Mouse (Mus musculus) macrophage (primary cell): Measurements from ENCODE around the gene Olfr447. TPM values are rescaled to one million over a fixed set of nuclear protein-coding genes. Genes with fewer than 3 reads are reported as not detected.

Source experiments
- H3K27ac ChIP-seq: fragments of 350-480 bp; formaldehyde crosslinking; 2 replicates; pipeline ENCODE4 v1.9.0; 2021
- H3K36me3 ChIP-seq: fragments of 350-480 bp; formaldehyde crosslinking; 2 replicates; pipeline ENCODE4 v1.9.0; 2021; ENCODE audit errors: inconsistent target
- H3K4me3 ChIP-seq: fragments of 350-480 bp; formaldehyde crosslinking; 2 replicates; pipeline ENCODE4 v1.9.0; 2021; ENCODE audit errors: inconsistent target
- H3K79me2 ChIP-seq: fragments of 350-480 bp; formaldehyde crosslinking; 2 replicates; pipeline ENCODE4 v1.9.0; 2021; ENCODE audit errors: inconsistent target
- WGBS: methylation state at CpG from one replicate; pipeline ENCODE4 v1.1.7; 2026; ENCODE audit warnings: inconsistent platforms; ENCODE audit not compliant: missing documents; 5-methylcytosine and 5-hydroxymethylcytosine counted together
- polyA plus RNA-seq: library from polyadenylated mRNA; stranded (reverse); fragments of 250-400 nt; gene quantifications from 3 replicates; pipeline ENCODE4 v1.2.4, GENCODE M21; 2018; ENCODE audit warnings: inconsistent platforms
- total RNA-seq, 78 experiments: library from RNA; depleted of rRNA; stranded (reverse); fragments of 250-400 nt; gene quantifications; 1 replicate in 9 of 78; 2 replicates in 24 of 78; 3 replicates in 43 of 78; 4 replicates in 2 of 78; pipeline ENCODE4 v1.2.4; 2018; ENCODE audit warnings: inconsistent platforms in 56 of 78

The Olfr447 gene
- not detected for total RNA-seq (2018; cell fraction: chromatin; rRNA removed)
- total RNA-seq (2018; cell fraction: cytosol; rRNA removed), result not detected
- total RNA-seq (2018; cell fraction: nucleus; rRNA removed), result not detected
- polyA plus RNA-seq, result not detected in 3 replicates

DNA sequence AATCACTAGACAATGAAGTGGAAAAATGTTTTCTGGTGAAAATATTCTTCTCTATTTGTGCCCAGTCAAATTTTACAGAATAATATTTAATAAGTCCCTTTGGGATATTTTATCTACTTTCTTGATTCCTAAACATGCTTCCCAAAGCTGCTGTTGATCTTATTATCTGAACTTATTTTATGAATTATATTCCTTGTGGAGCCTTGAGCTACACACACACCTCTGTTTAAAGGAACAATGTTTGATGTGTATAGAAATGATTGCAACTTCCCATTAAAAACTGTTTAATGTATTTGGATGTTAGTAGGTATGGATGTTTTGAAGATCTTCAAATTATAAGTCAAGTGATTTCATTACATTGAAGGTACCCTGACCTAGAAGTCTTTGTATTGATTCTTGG, at the start of gene Olfr447:
Gene Olfr447, plus strand, starts transcription at position 301 of the 400 bp plus-strand sequence.
- Histone ChIP-seq H3K79me2 (no peaks in the 10 kb centered on the region), H3K27ac (no peak within 1 kb of the TSS), H3K4me3 (no peak within 1 kb of the TSS), H3K36me3 (no peaks in the 10 kb centered on the region)

DNA sequence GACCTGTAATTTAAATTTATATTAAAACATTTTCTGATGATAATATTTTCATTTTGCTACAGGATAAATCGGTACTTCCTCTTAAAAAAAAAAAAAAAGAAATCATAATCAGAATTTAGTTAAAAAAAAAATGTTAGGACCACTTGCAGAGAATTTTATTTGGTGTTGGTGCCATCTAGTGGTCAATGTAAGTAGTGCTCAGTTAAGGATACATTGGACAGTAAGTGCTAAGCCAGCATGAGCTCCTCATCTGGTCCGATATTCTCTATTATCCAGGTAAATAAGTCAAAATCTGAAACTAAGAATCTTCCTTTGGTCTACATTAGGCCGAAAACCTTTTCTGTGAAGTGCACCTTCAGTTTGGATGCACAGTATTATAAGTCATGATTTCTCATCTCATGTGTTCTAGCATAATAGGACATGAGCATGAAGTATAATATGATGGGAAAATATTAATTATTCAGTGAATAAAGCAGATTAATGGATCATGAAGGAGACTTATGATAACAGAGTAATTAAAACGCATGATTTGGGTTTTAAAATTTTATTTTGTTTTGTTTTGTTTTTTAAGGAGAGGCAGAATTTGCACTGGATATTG, 48.4 kb upstream of the Olfr447 start:
- no peaks in the 10 kb centered on the region for H3K79me2 ChIP-seq
- no peak overlapping the region for H3K27ac ChIP-seq
- WGBS, result 12% methylated on average over 4 of the region's 4 CpGs
- no peak overlapping the region for H3K4me3 ChIP-seq
- H3K36me3 ChIP-seq, result no peaks in the 10 kb centered on the region

DNA sequence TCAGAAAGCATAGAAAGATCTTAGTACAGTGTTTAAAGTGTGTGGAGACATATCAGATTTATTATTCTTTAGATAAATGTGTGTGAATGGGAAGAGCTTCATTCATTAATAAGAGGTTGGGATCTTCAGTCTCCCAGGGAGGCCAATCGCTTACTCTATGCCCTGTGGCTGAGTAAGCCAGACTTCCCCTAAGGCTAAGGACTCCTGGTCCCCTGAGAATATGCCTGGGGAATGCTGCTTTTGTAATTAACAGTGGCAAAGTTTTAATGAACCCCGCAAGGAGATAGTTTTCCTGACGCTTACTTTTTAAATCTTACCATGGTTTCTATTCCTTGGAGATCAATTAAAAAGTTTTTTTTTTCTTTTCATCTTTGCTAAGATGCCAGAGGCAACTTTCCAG, 39.0 kb upstream of the Olfr447 start:
- Histone ChIP-seq H3K27ac (no peak overlapping the region), H3K36me3 (no peaks in the 10 kb centered on the region), H3K4me3 (no peak overlapping the region), H3K79me2 (no peaks in the 10 kb centered on the region)
- 69% methylated on average over 3 of the region's 3 CpGs for WGBS

DNA sequence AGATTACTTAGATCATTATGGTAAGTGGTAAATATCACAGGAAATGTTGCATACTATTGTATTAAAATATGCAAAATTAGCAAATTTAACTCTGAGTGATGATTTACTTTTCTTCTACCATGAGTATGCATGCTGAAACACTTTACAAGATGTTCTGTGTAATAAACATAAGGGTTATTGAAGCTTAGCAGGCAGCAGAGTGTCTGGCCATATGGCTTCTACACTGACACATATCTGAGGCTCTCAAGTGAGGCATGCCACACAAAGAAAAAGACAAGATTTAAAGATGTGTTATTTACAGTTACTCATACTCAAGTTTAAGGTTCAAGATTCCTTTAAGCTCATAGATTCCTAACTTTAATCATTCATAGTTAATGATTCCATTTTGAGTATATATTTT, 32.4 kb upstream of the Olfr447 start:
- Histone ChIP-seq H3K27ac (no peak overlapping the region), H3K79me2 (no peaks in the 10 kb centered on the region), H3K36me3 (no peaks in the 10 kb centered on the region), H3K4me3 (no peak overlapping the region)

DNA sequence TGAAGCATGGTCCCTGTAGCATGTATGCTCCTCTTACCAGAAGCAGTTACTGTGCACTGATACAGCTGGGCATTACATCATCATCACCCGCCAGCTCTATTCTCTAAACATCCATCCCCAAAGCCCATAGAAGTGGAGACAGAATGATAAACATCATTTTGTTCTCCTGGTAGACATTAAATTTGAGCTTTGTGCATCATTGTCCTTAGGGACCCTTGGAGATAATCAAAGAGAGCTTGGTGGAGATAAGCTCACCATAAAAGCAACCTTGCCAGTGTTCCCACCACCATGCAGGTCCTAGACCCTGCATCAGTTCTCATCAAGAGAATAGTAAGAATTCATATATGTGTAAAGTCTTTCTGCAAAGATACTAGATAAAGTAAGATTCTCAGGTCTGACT, 18.5 kb upstream of the Olfr447 start, which contains the start of gene Olfr448:
Gene Olfr448, plus strand, starts transcription at position 301 of the 400 bp plus-strand sequence.
- WGBS, result 87% methylated on average over 1 of the region's 1 CpGs
- H3K36me3 ChIP-seq, result no peaks in the 10 kb centered on the region
- H3K79me2 ChIP-seq, result no peaks in the 10 kb centered on the region
- no peak within 1 kb of the TSS for H3K4me3 ChIP-seq
- no peak within 1 kb of the TSS for H3K27ac ChIP-seq

DNA sequence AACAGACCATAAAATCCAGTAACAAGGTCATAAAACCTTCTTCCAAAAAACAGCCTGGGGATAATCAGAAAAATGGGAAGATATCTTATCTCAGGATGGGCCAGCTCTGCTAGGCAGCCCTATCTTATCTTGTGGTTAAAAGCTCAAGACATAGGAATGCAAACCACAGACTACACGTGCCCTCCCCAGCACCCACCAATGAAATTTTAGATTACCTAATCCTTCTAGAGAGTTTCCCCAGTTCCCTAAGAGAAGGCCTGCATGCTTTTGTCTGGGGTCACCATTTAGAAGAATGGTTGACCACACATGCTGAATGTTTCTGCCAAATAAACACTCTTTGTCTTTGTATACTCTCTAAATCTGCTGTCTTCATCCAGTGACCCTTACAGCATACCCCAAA, 8.3 kb upstream of the Olfr447 start:
- H3K27ac ChIP-seq, result no peak overlapping the region
- WGBS, result 0% methylated on average over 1 of the region's 1 CpGs
- H3K4me3 ChIP-seq, result no peak overlapping the region
- H3K79me2 ChIP-seq, result no peaks in the 10 kb centered on the region
- no peaks in the 10 kb centered on the region for H3K36me3 ChIP-seq

DNA sequence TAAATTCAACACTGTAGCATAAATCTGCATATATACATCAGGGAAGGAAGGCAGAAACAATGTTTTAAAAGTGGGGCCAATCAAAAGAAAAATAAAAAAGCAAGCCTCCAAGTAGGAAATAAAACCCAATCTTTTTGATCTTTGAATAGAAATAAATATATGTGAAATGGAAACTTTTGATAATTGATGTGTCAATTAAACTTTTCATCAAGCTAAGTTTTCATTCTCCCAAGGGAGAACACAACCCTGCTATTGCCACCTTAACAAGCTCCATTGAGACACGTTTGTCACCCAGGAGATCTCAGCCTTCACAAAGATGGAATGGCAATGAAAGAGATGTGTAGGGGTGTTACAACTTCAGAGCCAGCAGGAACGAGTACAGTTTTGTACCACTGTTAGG, 12.4 kb downstream of the Olfr447 start, which contains the start of gene Olfr446:
Gene Olfr446, plus strand, starts transcription at position 301 of the 400 bp plus-strand sequence.
- Histone ChIP-seq H3K79me2 (no peaks in the 10 kb centered on the region), H3K4me3 (no peak within 1 kb of the TSS), H3K36me3 (no peaks in the 10 kb centered on the region), H3K27ac (no peak within 1 kb of the TSS)
- WGBS, result 63% methylated on average over 2 of the region's 2 CpGs

DNA sequence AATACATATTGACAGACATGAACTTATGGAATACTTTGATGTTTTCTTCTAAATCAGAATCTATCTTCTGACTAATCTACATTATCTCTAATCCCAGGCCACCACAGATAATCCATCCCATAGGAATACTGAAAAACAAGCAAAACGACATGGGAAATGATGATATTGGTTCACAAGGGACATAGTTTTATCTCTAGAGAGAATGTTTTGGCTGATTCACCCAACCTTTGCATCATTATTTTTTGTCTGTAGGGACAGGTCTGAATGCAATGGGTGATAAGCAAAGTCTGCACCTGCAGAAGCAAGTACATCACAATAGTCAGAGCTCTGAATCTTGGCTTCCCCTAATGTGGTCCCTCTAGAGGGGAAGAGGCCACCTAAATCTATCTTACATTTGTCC, 40.1 kb downstream of the Olfr447 start, which contains the start of gene Olfr444:
Gene Olfr444, plus strand, starts transcription at position 301 of the 400 bp plus-strand sequence.
- H3K36me3 ChIP-seq, result no peaks in the 10 kb centered on the region
- no peak within 1 kb of the TSS for H3K27ac ChIP-seq
- 70% methylated on average over 1 of the region's 1 CpGs for WGBS
- no peaks in the 10 kb centered on the region for H3K79me2 ChIP-seq
- H3K4me3 ChIP-seq, result no peak within 1 kb of the TSS

Other genes starting within 250 kb of the Olfr447 start
- gene Tcaf1, start 198.8 kb upstream of the Olfr447 start, polyA plus RNA-seq, result 0.69 to 0.89 TPM (median 0.70 TPM) in 3 replicates
- gene Olfr453, start 169.5 kb upstream of the Olfr447 start, polyA plus RNA-seq, result not detected in 3 replicates
- gene Olfr38, start 152.5 kb upstream of the Olfr447 start, polyA plus RNA-seq, result not detected in 3 replicates
- not detected in 3 replicates for gene Olfr452, start 123.8 kb upstream of the Olfr447 start, polyA plus RNA-seq
- gene Olfr450, start 96.9 kb upstream of the Olfr447 start, polyA plus RNA-seq, result not detected in 3 replicates
- not detected in 3 replicates for gene Olfr449, start 74.5 kb upstream of the Olfr447 start, polyA plus RNA-seq
- gene Olfr448, start 18.4 kb upstream of the Olfr447 start, polyA plus RNA-seq, result not detected in 3 replicates
- not detected in 3 replicates for gene Olfr446, start 12.5 kb downstream of the Olfr447 start, polyA plus RNA-seq
- not detected in 3 replicates for gene Olfr444, start 40.2 kb downstream of the Olfr447 start, polyA plus RNA-seq
- gene Olfr441, start 197.5 kb downstream of the Olfr447 start, polyA plus RNA-seq, result not detected in 3 replicates
- gene Olfr237-ps1, start 237.7 kb downstream of the Olfr447 start, polyA plus RNA-seq, result not detected in 3 replicates